Mouse (Mus musculus) MEL (cell line): ENCODE measurements around the gene Ssna1. TPM values are rescaled to one million over a fixed set of nuclear protein-coding genes. Genes with fewer than 3 reads are reported as not detected.

ENCODE experiments used
- DNase-seq: peaks from one replicate; pipeline ENCODE4 v3.0.0; 2011; ENCODE audit warnings: low read depth, low spot score
- H3K27ac ChIP-seq: 2 replicates; pipeline ENCODE4 v1.5.1; 2012; ENCODE audit warnings: low read depth, mild to moderate bottlenecking, control low read depth, low read length, moderate library complexity; ENCODE audit not compliant: control insufficient read depth
- H3K27me3 ChIP-seq, 2 experiments: fragments of 150-350 bp in 1 of 2; sonication (generic) in 1 of 2; 2 replicates each; pipeline ENCODE4 v1.6.1; 2012; ENCODE audit warnings: low read length in 2 of 2, mild to moderate bottlenecking in 2 of 2, improper control_type of control experiment in 1 of 2, moderate library complexity in 1 of 2; ENCODE audit not compliant: insufficient read depth in 2 of 2, control insufficient read depth in 1 of 2
- H3K36me3 ChIP-seq, 2 experiments: 2 replicates each; pipeline ENCODE4 v1.6.1; 2012 to 2014; ENCODE audit warnings: low read length in 2 of 2, improper control_type of control experiment in 1 of 2, inconsistent platforms in 1 of 2, mild to moderate bottlenecking in 1 of 2; ENCODE audit not compliant: insufficient read depth in 2 of 2, control insufficient read depth in 1 of 2
- H3K4me1 ChIP-seq, 2 experiments: fragments of 150-350 bp in 1 of 2; sonication (generic) in 1 of 2; 2 replicates each; pipeline ENCODE4 v1.6.1; 2012; ENCODE audit warnings: low read length in 2 of 2, improper control_type of control experiment in 1 of 2, mild to moderate bottlenecking in 1 of 2; ENCODE audit not compliant: insufficient read depth in 2 of 2, control insufficient read depth in 1 of 2
- H3K4me3 ChIP-seq, 2 experiments: fragments of 150-350 bp in 1 of 2; sonication (generic) in 1 of 2; 2 replicates each; pipeline ENCODE4 v1.5.1; 2012; ENCODE audit warnings: low read depth in 2 of 2, low read length in 2 of 2, mild to moderate bottlenecking in 2 of 2, moderate library complexity in 2 of 2, control low read depth in 1 of 2, improper control_type of control experiment in 1 of 2; ENCODE audit not compliant: control insufficient read depth in 1 of 2, insufficient read depth in 1 of 2
- H3K79me2 ChIP-seq: 2 replicates; pipeline ENCODE4 v1.6.1; 2012; ENCODE audit warnings: mild to moderate bottlenecking, low read length, moderate library complexity; ENCODE audit not compliant: control insufficient read depth, poor library complexity, insufficient read depth
- H3K9ac ChIP-seq: 2 replicates; pipeline ENCODE4 v1.6.1; 2012; ENCODE audit warnings: low read depth, mild to moderate bottlenecking, control low read depth, low read length, moderate library complexity; ENCODE audit not compliant: control insufficient read depth, poor library complexity, severe bottlenecking
- H3K9me3 ChIP-seq: fragments of 150-350 bp; sonication (generic); replicated peaks from 2 replicates; pipeline ENCODE4 v1.6.1; 2012; ENCODE audit warnings: mild to moderate bottlenecking, low read length, improper control_type of control experiment, moderate library complexity; ENCODE audit not compliant: insufficient read depth
- BHLHE40 ChIP-seq: IDR thresholded peaks from 2 replicates; pipeline ENCODE4 v1.6.1; 2012; ENCODE audit warnings: low read depth, mild to moderate bottlenecking, inconsistent platforms, low read length, improper control_type of control experiment, borderline replicate concordance
- CTCF ChIP-seq, 3 experiments: IDR thresholded peaks in 2 of 3; conservative IDR thresholded peaks in 1 of 3; 2 replicates each; pipeline ENCODE4 v1.5.1; 2011 to 2012; ENCODE audit warnings: low read length in 3 of 3, low read depth in 2 of 3, mild to moderate bottlenecking in 2 of 3, improper control_type of control experiment in 1 of 3, inconsistent platforms in 1 of 3, mixed read lengths in 1 of 3, moderate library complexity in 1 of 3; ENCODE audit not compliant: control insufficient read depth in 1 of 3, insufficient read depth in 1 of 3, poor library complexity in 1 of 3, severe bottlenecking in 1 of 3
- E2F4 ChIP-seq: IDR thresholded peaks from 2 replicates; pipeline ENCODE4 v1.6.1; 2011; ENCODE audit warnings: low read depth, low read length, improper control_type of control experiment, borderline replicate concordance
- ELF1 ChIP-seq: IDR thresholded peaks from 2 replicates; pipeline ENCODE4 v1.6.1; 2014; ENCODE audit warnings: low read depth, mild to moderate bottlenecking, inconsistent platforms, low read length, improper control_type of control experiment, moderate library complexity
- EP300 ChIP-seq, 2 experiments: IDR thresholded peaks; 2 replicates each; pipeline ENCODE4 v1.6.1; 2011; ENCODE audit warnings: improper control_type of control experiment in 2 of 2, low read length in 2 of 2, low read depth in 1 of 2, mild to moderate bottlenecking in 1 of 2
- ETS1 ChIP-seq: IDR thresholded peaks from 2 replicates; pipeline ENCODE4 v1.6.1; 2012; ENCODE audit warnings: low read depth, mild to moderate bottlenecking, inconsistent platforms, low read length, improper control_type of control experiment, moderate library complexity
- GABPA ChIP-seq: IDR thresholded peaks from 2 replicates; pipeline ENCODE4 v1.6.1; 2012; ENCODE audit warnings: low read depth, mild to moderate bottlenecking, inconsistent platforms, low read length, improper control_type of control experiment, moderate library complexity
- HCFC1 ChIP-seq: IDR thresholded peaks from 2 replicates; pipeline ENCODE4 v1.6.1; 2012; ENCODE audit warnings: low read depth, mild to moderate bottlenecking, inconsistent platforms, low read length, improper control_type of control experiment, moderate library complexity
- JUND ChIP-seq: IDR thresholded peaks from 2 replicates; pipeline ENCODE4 v1.6.1; 2011; ENCODE audit warnings: low read depth, mild to moderate bottlenecking, improper control_type of control experiment, low read length
- KAT2A ChIP-seq: conservative IDR thresholded peaks from 2 replicates; pipeline ENCODE4 v1.6.1; 2012; ENCODE audit warnings: low read depth, low read length, improper control_type of control experiment, inconsistent platforms
- MAFK ChIP-seq: IDR thresholded peaks from 2 replicates; pipeline ENCODE4 v1.6.1; 2011; ENCODE audit warnings: low read depth, mild to moderate bottlenecking, low read length, improper control_type of control experiment, borderline replicate concordance
- MAX ChIP-seq: IDR thresholded peaks from 2 replicates; pipeline ENCODE4 v1.6.1; 2011; ENCODE audit warnings: low read length, improper control_type of control experiment
- MXI1 ChIP-seq: IDR thresholded peaks from 2 replicates; pipeline ENCODE4 v1.6.1; 2011; ENCODE audit warnings: mild to moderate bottlenecking, low read depth, low read length, improper control_type of control experiment
- MYB ChIP-seq: IDR thresholded peaks from 2 replicates; pipeline ENCODE4 v1.6.1; 2011; ENCODE audit warnings: mild to moderate bottlenecking, low read depth, low read length, improper control_type of control experiment
- MYC ChIP-seq: IDR thresholded peaks from 2 replicates; pipeline ENCODE4 v1.6.1; 2011; ENCODE audit warnings: low read depth, mild to moderate bottlenecking, low read length, improper control_type of control experiment, moderate library complexity
- NELFE ChIP-seq: IDR thresholded peaks from 2 replicates; pipeline ENCODE4 v1.6.1; 2011; ENCODE audit warnings: low read depth, low read length, improper control_type of control experiment
- NRF1 ChIP-seq: IDR thresholded peaks from 2 replicates; pipeline ENCODE4 v1.6.1; 2014; ENCODE audit warnings: low read depth, mild to moderate bottlenecking, inconsistent platforms, low read length, improper control_type of control experiment, moderate library complexity; ENCODE audit not compliant: poor library complexity, insufficient read depth, severe bottlenecking
- POLR2A ChIP-seq, 2 experiments: IDR thresholded peaks; 2 replicates each; pipeline ENCODE4 v1.6.1; 2011 to 2012; ENCODE audit warnings: low read length in 2 of 2, mild to moderate bottlenecking in 2 of 2, control low read depth in 1 of 2, improper control_type of control experiment in 1 of 2, low read depth in 1 of 2, moderate library complexity in 1 of 2; ENCODE audit not compliant: control insufficient read depth in 1 of 2, insufficient read depth in 1 of 2, poor library complexity in 1 of 2
- POLR2AphosphoS2 ChIP-seq: IDR thresholded peaks from 2 replicates; pipeline ENCODE4 v1.6.1; 2011; ENCODE audit warnings: low read length, improper control_type of control experiment
- RAD21 ChIP-seq: IDR thresholded peaks from 2 replicates; pipeline ENCODE4 v1.6.1; 2011; ENCODE audit warnings: mild to moderate bottlenecking, low read depth, low read length, improper control_type of control experiment
- RCOR1 ChIP-seq: IDR thresholded peaks from 2 replicates; pipeline ENCODE4 v1.6.1; 2012; ENCODE audit warnings: low read depth, mild to moderate bottlenecking, inconsistent platforms, low read length, improper control_type of control experiment
- SIN3A ChIP-seq: IDR thresholded peaks from 2 replicates; pipeline ENCODE4 v1.6.1; 2012; ENCODE audit warnings: low read length, improper control_type of control experiment, inconsistent platforms
- SMC3 ChIP-seq: IDR thresholded peaks from 2 replicates; pipeline ENCODE4 v1.6.1; 2011; ENCODE audit warnings: low read depth, low read length, improper control_type of control experiment
- TBP ChIP-seq: IDR thresholded peaks from 2 replicates; pipeline ENCODE4 v1.8.0; 2011; ENCODE audit warnings: low read depth, low read length, improper control_type of control experiment
- UBTF ChIP-seq: IDR thresholded peaks from 2 replicates; pipeline ENCODE4 v1.6.1; 2012; ENCODE audit warnings: low read depth, mild to moderate bottlenecking, inconsistent platforms, low read length, improper control_type of control experiment, moderate library complexity, borderline replicate concordance; ENCODE audit not compliant: insufficient read depth
- ZC3H11A ChIP-seq: IDR thresholded peaks from 2 replicates; pipeline ENCODE4 v1.6.1; 2012; ENCODE audit warnings: low read depth, mild to moderate bottlenecking, inconsistent platforms, low read length, improper control_type of control experiment
- ZKSCAN1 ChIP-seq: IDR thresholded peaks from 2 replicates; pipeline ENCODE4 v1.6.1; 2012; ENCODE audit warnings: low read depth, mild to moderate bottlenecking, inconsistent platforms, low read length, improper control_type of control experiment, moderate library complexity
- polyA plus RNA-seq, 2 experiments: library from polyadenylated mRNA; stranded (reverse) in 1 of 2; unstranded in 1 of 2; fragments of >175 nt in 1 of 2; fragments of >200 nt in 1 of 2; gene quantifications; 2 replicates each; pipeline versions ENCODE4 v1.2.1 to v1.2.4; 2012; ENCODE audit warnings: low replicate concordance in 2 of 2, low read depth in 1 of 2; ENCODE audit not compliant: insufficient read length in 2 of 2, insufficient read depth in 1 of 2, missing spikeins in 1 of 2
- total RNA-seq: library from RNA; depleted of rRNA; stranded (reverse); fragments of 300-350 nt; gene quantifications from 2 replicates; pipeline ENCODE4 v1.2.3, GENCODE M21; 2012

Ssna1 gene
- total and polyA plus RNA-seq, 3 experiments = 158 to 226 TPM; not detected in 1

GRCm38 (mm10) chr2:25297093-25297492 lies 24.9 kb upstream of the Ssna1 start:
- Histone ChIP-seq H3K27me3 (peaks cover 0 to 4% of the 10 kb centered on the region in 2 experiments; a peak in 2 of 4 replicates), H3K9ac (no peak overlapping the region), H3K4me1 (no peaks in the 10 kb centered on the region), H3K9me3 (no peaks in the 10 kb centered on the region), H3K27ac (no peak overlapping the region), H3K79me2 (no peaks in the 10 kb centered on the region), H3K36me3 (no peaks in the 10 kb centered on the region), H3K4me3 (no peak overlapping the region)
- TF ChIP-seq TBP (no peak), ETS1 (no peak), MAFK (no peak), HCFC1 (no peak), ZKSCAN1 (no peak), E2F4 (no peak), UBTF (no peak), BHLHE40 (no peak), KAT2A (no peak), NRF1 (no peak), EP300 (IDR thresholded peaks at IDR 0.05; ENCODE audit: low read depth in 1 of 2, low read length in 2 of 2) (no peak), NELFE (no peak), SIN3A (no peak), GABPA (no peak), SMC3 (no peak)
- DNase-seq = no peak

DNA sequence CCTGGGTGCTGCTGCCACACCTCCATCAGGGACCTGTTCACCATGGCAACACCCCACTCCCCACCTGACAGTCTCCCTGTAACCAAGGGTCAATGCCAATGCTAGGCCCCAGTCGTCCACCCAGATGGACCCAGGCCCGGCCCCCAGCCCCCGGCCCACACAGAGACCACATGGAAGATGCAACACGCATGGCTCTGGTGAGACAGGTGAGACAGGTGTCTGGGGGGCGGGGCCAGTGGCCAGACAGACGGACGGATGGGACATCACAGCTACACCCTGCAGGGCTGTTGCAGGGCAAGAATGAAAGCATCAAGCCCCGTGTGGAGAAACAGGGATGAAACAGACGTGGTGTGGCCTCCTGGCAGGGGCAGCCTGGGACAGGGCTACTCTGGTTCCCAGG lies 21.5 kb upstream of the Ssna1 start:
- H3K36me3 ChIP-seq = no peaks in the 10 kb centered on the region
- no peak for TF ChIP-seq MXI1
- TF ChIP-seq POLR2AphosphoS2 = no peak
- no peak for TF ChIP-seq NRF1
- no peak for TF ChIP-seq TBP
- no peak for TF ChIP-seq RCOR1
- no peak for TF ChIP-seq MYB
- TF ChIP-seq GABPA = no peak
- TF ChIP-seq MYC = no peak
- no peak for TF ChIP-seq MAX
- no peak for TF ChIP-seq EP300 (IDR thresholded peaks at IDR 0.05; ENCODE audit: low read depth in 1 of 2, low read length in 2 of 2)
- TF ChIP-seq E2F4 = no peak
- TF ChIP-seq JUND = no peak
- no peak for TF ChIP-seq RAD21
- no peak for TF ChIP-seq ZC3H11A
- TF ChIP-seq POLR2A (IDR thresholded peaks at IDR 0.05; ENCODE audit: control insufficient read depth in 1 of 2, insufficient read depth in 1 of 2, low read depth in 1 of 2, low read length in 2 of 2, poor library complexity in 1 of 2) = no peak
- no peak for TF ChIP-seq MAFK
- no peak for TF ChIP-seq CTCF (IDR thresholded peaks at IDR 0.05 in 2 of 3, conservative IDR thresholded peaks at IDR 0.05 in 1 of 3; ENCODE audit: control insufficient read depth in 1 of 3, insufficient read depth in 1 of 3, low read depth in 2 of 3, low read length in 3 of 3, poor library complexity in 1 of 3, severe bottlenecking in 1 of 3)
- no peak for TF ChIP-seq ELF1
- TF ChIP-seq ETS1 = no peak
- no peak for TF ChIP-seq SIN3A
- peaks cover 0 to 5% of the 10 kb centered on the region in 2 experiments; a peak in 1 of 4 replicates for H3K4me1 ChIP-seq
- H3K79me2 ChIP-seq = no peaks in the 10 kb centered on the region
- H3K27me3 ChIP-seq = peaks cover 0 to 4% of the 10 kb centered on the region in 2 experiments; a peak in 2 of 4 replicates
- H3K9ac ChIP-seq = no peak overlapping the region
- H3K27ac ChIP-seq = no peak overlapping the region
- H3K9me3 ChIP-seq = no peaks in the 10 kb centered on the region
- DNase-seq = no peak
- H3K4me3 ChIP-seq = no peak overlapping the region
